Mouse (Mus musculus) forelimb bud, embryonic 11.5 days (tissue): ENCODE data around the gene Pnp.
"Not testable (repeated sequence)": the region's sequence is repeated elsewhere in the genome, so short reads cannot be mapped to it uniquely, and the experiment has no call there.

Experiments used
- DNase-seq: peaks from one replicate; pipeline ENCODE4 v3.0.0-alpha.2; 2012; ENCODE audit warnings: low read depth, low spot score

Pnp gene

DNA sequence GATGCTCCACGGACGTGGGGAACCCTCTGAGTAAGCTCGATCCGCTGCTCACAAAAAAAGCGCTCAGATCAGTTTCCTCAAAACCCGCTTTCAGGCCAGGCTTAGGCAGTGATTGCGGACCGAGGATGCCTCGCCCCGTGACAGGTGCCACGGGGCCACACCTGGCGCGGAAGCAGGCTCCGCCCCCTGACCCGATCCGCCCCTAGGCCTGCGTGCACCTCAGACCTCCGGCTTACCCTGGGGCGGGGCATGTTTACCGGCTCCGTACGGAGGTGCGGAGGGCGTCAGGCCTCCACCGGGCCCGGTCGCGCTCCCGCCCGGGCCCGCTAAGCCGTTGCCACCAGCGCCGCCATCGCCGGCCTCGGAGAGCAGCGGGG, 517 bp upstream of the Pnp start:
- DNase-seq, result no peak

DNA sequence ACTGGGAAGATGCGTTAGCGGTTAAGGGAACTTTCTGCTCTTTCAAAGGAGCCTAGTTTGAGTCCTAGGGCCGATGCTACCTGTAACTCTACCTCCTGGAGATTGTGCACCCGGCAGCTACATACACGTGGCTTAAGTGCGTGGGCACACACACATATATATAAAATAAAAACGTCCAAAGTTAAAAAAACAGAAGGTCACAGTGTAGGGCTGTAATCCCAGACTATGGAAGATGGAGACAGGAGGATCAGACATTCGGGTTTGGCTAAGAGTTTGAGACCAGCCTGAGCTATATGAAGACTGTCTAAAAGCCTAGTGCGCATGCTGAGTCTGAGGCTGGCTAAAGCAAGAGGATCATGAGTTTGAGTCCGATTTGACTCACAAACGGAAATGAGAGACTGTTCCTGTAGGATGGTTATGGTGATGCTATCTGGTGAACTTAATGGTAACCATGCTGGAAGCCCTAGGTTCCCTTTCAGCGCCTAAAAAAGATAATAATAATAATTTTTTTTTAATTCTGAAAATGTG, 675 bp downstream of the Pnp start:
- no peak for DNase-seq

DNA sequence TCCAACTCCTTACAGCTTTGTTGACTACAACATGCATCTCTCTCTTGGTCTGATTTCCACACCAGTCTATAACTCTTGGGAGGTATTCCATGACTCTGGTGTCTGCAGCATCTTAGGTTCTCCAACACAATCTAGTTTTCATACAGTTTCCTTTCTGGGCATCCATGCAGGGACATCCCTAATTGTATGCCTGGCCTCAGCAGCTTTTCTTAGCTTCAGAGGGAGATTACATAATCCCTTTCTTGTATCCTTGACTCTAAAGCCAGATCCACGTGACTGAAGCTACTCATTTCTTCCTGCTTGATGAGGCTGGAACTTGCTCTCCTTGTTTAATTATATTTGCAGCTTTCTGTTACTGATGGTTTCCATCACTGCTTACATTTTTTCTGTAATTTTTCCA, 5.8 kb downstream of the Pnp start:
- no peak for DNase-seq

- no peak for DNase-seq
Measured at GRCm38 (mm10) chr14:50938119-50938908, 7.4 kb downstream of the Pnp start.

DNA sequence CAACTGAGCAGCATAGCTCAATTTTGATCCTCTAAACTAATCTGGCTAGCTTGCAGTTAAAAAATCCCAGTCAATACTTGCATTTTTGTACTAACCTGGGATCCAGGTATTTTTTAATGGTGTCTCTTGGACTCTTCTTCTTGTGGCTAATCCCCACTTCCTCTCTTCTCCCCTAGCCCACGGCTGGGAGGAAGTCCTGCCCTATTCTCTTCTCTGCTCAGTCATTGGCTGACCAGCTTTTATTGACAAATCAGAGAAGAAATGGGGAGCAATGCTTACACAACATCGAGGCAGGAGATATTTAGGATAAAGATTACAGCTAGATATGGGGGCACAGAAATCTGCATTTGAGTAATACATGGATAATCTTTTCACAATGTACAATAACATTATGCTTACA, 8.1 kb downstream of the Pnp start:
- DNase-seq, result no peak

DNA sequence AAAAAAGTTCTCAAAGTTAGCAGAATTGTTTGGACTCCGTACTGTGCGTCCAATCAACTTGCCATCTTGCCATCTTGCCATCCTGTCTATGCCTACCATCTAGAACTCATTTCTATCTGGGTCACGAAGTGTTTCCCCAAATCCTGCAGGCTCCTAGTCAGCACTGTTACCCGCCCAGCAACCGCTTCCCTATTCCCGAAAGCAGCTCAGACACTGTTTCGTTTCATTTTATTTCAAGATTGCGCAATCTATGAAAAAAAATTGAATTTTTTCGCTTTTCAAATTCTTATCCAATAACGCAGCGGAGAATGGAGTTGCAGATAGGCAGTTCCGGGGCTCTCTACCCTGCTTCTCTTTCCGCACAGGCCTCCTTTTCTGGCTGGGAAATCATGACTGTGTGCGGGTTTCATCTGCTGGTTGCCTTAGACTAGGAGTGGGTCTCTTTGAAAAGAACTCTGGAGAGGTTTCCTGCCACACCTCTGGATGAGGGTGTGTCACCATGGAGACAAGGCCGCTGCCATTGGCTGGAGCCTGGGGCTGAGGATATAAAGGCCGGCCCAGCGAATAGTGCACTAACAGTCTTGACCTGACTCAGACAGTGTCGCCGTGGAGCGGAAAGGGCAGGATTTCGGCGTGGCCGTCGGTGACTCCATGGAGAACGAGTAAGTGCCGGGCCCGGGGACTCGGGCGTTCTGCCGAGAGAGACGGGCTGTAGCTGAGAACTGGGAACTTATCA, 13.2 kb downstream of the Pnp start, which contains the start of gene Gm49342:
Gene Gm49342 (plus strand): TSS at position 586 of the 736 bp plus-strand sequence.
- peak; percentile 92 for DNase-seq

GRCm38 (mm10) chr14:50944668-50945033, 13.8 kb downstream of the Pnp start:
- not testable (repeated sequence) for DNase-seq

GRCm38 (mm10) chr14:50945081-50945480, 14.2 kb downstream of the Pnp start:
- not testable (repeated sequence) for DNase-seq

DNA sequence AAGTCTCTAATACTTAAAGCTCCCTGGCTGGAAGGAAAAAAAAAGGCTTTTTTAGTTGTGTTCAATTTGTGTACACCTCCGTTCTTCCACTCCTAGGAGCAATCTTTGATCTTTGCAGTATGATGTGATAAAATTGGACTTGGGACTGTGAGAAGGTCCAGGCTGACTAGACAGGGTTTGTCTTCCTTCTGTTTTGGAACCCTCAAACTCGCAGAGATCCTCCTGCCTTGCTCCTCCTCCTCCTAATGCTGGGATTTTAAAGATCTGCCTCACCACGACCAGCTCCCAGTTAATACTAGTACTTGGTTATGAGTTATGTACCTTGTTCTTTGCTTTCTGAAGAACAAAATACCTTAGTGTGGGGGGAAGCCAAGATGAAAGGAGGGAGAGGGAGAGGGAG, 14.6 kb downstream of the Pnp start:
- not testable (repeated sequence) for DNase-seq

- DNase-seq, result no peak
Measured at GRCm38 (mm10) chr14:50955487-50955886, 24.6 kb downstream of the Pnp start.

GRCm38 (mm10) chr14:50955942-50956508, 25.1 kb downstream of the Pnp start, which contains the start of gene Pnp2:
TSS of gene Pnp2 (plus strand) at chr14:50955992.
- not testable (repeated sequence) for DNase-seq

DNA sequence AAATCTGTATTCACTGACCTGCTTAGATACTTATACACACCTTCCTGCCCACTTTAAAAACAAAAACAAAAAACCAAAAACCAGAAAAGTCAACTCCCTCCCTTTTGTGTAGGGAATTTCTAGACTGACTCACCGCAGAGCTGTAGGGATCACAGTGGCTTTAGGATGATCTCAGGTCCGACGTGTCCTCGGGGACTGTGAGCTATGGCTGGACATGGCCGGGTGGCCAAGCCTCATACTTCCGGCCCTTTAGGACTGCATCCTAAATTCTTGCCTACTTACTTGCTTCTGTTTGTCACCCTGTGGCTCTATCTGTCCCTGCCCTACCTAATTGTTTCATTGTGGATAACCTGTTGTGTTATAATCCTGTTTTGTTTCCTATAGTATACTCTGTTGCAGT, 25.8 kb downstream of the Pnp start:
- not testable (repeated sequence) for DNase-seq

GRCm38 (mm10) chr14:50957146-50957545, 26.3 kb downstream of the Pnp start:
- not testable (repeated sequence) for DNase-seq

- not testable (repeated sequence) for DNase-seq
Measured at GRCm38 (mm10) chr14:50958289-50958995, 27.6 kb downstream of the Pnp start.

GRCm38 (mm10) chr14:50968216-50968980, 37.5 kb downstream of the Pnp start:
- no peak for DNase-seq

DNA sequence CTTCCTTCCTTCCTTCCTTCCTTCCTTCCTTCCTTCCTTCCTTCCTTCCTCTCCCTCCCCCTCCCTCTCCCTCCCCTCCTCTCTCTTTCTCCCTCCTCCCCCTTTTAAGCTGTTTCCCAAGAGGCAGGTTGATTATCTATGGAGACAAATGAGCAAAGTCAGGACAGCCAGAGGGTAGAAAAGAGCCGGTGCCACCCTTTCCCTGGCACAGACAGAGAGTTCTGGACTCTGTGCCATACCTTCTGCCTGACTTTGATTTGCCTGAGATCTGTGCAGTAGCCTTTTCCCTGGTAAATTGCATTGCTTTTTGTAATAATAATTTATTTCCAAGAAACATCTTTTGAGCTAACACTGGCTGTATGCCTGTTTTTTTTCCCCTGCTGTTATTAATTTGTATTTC, 38.2 kb downstream of the Pnp start:
- no peak for DNase-seq

- no peak for DNase-seq
Measured at GRCm38 (mm10) chr14:50969558-50970544, 39.0 kb downstream of the Pnp start.

DNA sequence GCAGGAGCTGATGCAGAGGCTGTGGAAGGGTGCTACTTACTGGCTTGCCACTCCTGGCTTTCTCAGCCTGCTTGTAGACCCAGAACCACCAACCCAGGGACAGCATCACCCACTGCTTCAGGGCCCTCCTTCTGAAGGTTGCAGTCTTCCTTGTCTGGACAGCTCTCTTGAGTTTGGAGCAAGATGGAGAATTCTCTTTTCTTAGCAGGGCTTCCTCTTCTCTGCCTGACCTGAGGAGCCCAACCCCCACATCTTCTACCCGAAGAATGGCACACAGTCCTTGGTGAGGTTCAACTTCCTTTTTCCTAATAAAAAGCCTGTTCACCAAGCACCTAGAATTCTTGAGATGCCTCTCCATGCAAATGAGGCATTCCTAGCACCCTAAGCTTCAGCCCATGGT, 39.9 kb downstream of the Pnp start:
- DNase-seq, result no peak

GRCm38 (mm10) chr14:50973054-50973453, 42.2 kb downstream of the Pnp start:
- DNase-seq, result not testable (repeated sequence)

DNA sequence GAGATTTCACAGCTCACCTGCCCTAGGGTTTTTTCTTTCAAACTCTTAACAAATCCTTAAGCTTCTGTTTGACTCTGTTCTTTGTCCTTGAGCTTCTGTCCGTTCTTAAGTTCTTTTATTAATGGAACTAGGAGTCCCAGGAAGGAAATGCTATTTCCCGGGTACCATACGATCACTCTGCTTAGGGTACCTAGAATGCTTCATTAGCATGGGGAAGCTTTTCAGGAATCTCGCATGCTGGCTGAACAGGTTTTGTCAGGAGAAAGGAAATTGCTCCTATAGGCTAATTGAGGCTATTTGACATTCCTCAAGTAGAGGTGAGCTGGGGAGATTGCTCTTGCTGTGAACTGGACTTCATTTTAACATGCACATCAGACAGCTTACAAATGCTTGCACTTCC, 42.8 kb downstream of the Pnp start:
- DNase-seq, result no peak
